In the genomic region with DNA sequence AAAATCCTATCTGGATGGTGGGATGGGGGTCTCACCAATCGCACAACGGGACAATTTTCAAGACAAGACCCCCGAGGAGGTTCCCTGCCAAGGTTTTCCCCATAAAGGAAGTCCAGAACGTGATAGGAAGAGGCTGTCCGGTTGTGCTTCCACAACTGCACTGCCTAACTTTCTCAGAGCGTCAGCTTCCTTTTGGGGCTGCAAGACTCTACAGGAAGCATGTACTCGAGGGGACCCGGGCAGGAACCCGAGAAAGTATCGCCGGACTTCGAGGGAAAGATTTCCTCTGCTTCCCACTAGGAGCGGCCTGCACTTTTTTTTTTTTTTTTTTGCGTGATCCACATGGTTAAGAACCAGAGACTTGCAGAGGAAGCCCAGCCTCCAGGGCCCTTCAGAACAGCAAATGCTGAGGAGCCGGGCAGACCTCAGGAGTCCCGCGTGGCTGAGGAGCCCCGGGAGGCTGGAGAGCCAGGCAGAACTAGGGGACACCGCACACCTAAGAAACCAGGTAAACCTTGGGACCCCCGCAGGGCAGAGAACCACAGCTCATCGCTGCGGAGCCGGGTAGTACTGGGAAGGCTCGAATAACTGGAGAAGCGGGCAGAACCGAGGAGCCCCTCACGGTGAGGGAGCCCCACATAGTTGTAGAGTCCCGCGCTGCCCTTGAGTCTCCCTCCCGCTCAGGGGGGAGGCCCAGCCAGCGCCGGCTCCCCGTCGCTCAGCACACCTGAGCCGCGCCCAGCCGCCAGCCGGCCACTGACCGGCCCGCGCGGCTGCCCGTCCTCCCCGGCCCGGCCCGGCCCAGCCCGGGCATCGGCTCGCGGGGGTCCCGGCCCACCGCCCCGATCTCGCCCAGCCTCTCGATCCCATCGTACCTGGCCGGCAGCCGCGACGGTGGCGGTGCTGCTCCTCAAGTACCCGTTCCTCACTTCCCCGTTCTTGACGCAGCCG, we compare ENCODE assay signal across 8 mouse cellular contexts. TPM values are rescaled to one million over a fixed set of nuclear protein-coding genes. Genes with fewer than 3 reads are reported as not detected.
DNase-seq lines count a peak whose midpoint lies in the region; ATAC-seq and TF ChIP-seq lines count a peak whose summit lies in the region.

No protein-coding gene starts in this region.

- DNase-seq in ZHBTc4 (ENCODE audit: low read depth, low spot score), result peak; percentile 36
- DNase-seq in kidney, postnatal 25 days, result peak; percentile 28 to 57
- DNase-seq in lung, postnatal 10 days, result peak; percentile 40

- peak; percentile 18 for ATAC-seq in embryonic facial prominence, embryonic 13.5 days (ENCODE audit: insufficient number of reproducible peaks, insufficient read depth, low FRiP score, low TSS enrichment, low read depth)
- peak; percentile 64 for ATAC-seq in heart, embryonic 14.5 days (ENCODE audit: insufficient number of reproducible peaks, insufficient read depth, low FRiP score, low read depth)
- ATAC-seq in erythroid progenitor cell, adult 5-6 weeks (replicated peaks; ENCODE audit: low FRiP score, poor library complexity, severe bottlenecking), result no peak

- no peaks in the 10 kb centered on the region for H3K27me3 ChIP-seq in C2C12 (ENCODE audit: control insufficient read depth, insufficient read depth, insufficient read length)
- no peaks in the 10 kb centered on the region for H3K27me3 ChIP-seq in embryonic facial prominence, embryonic 13.5 days
- H3K27me3 ChIP-seq in heart, embryonic 14.5 days (ENCODE audit: control insufficient read depth, insufficient read depth, low read length), result no peaks in the 10 kb centered on the region
- H3K27me3 ChIP-seq in small intestine, adult 2 months (ENCODE audit: control insufficient read depth, insufficient read depth, low read length), result no peaks in the 10 kb centered on the region

- H3K4me3 ChIP-seq in C2C12 (ENCODE audit: insufficient read depth, poor library complexity, severe bottlenecking), result peak overlapping the region; percentile 91
- H3K4me3 ChIP-seq in embryonic facial prominence, embryonic 13.5 days, result peak overlapping the region; percentile 73
- peak overlapping the region; percentile 90 to 94 for H3K4me3 ChIP-seq in heart, embryonic 14.5 days (ENCODE audit: control insufficient read depth in 1 of 2, insufficient read depth in 1 of 2, low read depth in 1 of 2, low read length in 2 of 2)
- H3K4me3 ChIP-seq in small intestine, adult 2 months (ENCODE audit: low read depth, low read length), result peak overlapping the region; percentile 95

- peaks cover 44% of the 10 kb centered on the region for H3K79me3 ChIP-seq in C2C12 (ENCODE audit: low read depth)

- no peak for TF ChIP-seq CTCF in C2C12 (IDR thresholded peaks at IDR 0.05; ENCODE audit: control insufficient read depth, insufficient read depth, insufficient read length)
- no peak for TF ChIP-seq CTCF in small intestine, adult 2 months (IDR thresholded peaks at IDR 0.05; ENCODE audit: extremely low read depth, insufficient read length, insufficient replicate concordance, low read depth, low read length)

- under 1% methylated on average over 64 of the region's 65 CpGs for WGBS in embryonic facial prominence, embryonic 13.5 days
- under 1% methylated on average over 38 of the region's 65 CpGs for WGBS in heart, embryonic 14.5 days
- under 1% methylated on average over 65 of the region's 65 CpGs for WGBS in small intestine, adult 2 months

- H3ac ChIP-seq in C2C12 (ENCODE audit: control insufficient read depth, insufficient read length, low read depth), result peak overlapping the region; percentile 90

- H3K4me1 ChIP-seq in embryonic facial prominence, embryonic 13.5 days, result peaks cover 20% of the 10 kb centered on the region
- peaks cover 3 to 13% of the 10 kb centered on the region in 2 experiments; a peak in 3 of 4 replicates for H3K4me1 ChIP-seq in heart, embryonic 14.5 days (ENCODE audit: control insufficient read depth in 2 of 2, insufficient read depth in 2 of 2, low read length in 2 of 2)
- peaks cover 4% of the 10 kb centered on the region; the same call in 1 of the 2 replicates for H3K4me1 ChIP-seq in small intestine, adult 2 months (ENCODE audit: control insufficient read depth, insufficient read depth, insufficient read length, low read length)

- H3K4me2 ChIP-seq in embryonic facial prominence, embryonic 13.5 days, result peak overlapping the region; percentile 93
- peak overlapping the region; percentile 81 for H3K4me2 ChIP-seq in heart, embryonic 14.5 days (ENCODE audit: low read length)

- H3K79me2 ChIP-seq in C2C12 (ENCODE audit: control insufficient read depth, insufficient read depth), result peaks cover 53% of the 10 kb centered on the region

- peak overlapping the region; percentile 75 for H3K27ac ChIP-seq in embryonic facial prominence, embryonic 13.5 days
- H3K27ac ChIP-seq in heart, embryonic 14.5 days (replicated peaks in 1 of 2; ENCODE audit: control insufficient read depth in 1 of 2, insufficient read depth in 1 of 2, low read depth in 2 of 2, low read length in 2 of 2), result peak overlapping the region; percentile 73 to 85
- peak overlapping the region; percentile 88 for H3K27ac ChIP-seq in small intestine, adult 2 months (ENCODE audit: insufficient read depth, low read depth, low read length)

- TF ChIP-seq POLR2A in small intestine, adult 2 months (IDR thresholded peaks at IDR 0.05; ENCODE audit: low read depth, low read length), result no peak

- peak overlapping the region; percentile 87 for H3K9ac ChIP-seq in embryonic facial prominence, embryonic 13.5 days
- H3K9ac ChIP-seq in heart, embryonic 14.5 days (ENCODE audit: low read length), result peak overlapping the region; percentile 91

- no peaks in the 10 kb centered on the region for H3K36me3 ChIP-seq in C2C12 (ENCODE audit: control insufficient read depth, insufficient read depth)
- no peaks in the 10 kb centered on the region for H3K36me3 ChIP-seq in embryonic facial prominence, embryonic 13.5 days
- H3K36me3 ChIP-seq in heart, embryonic 14.5 days (ENCODE audit: control insufficient read depth, insufficient read depth, low read length), result no peaks in the 10 kb centered on the region
- H3K36me3 ChIP-seq in small intestine, adult 2 months (ENCODE audit: control insufficient read depth, insufficient read depth, low read length), result peaks cover 3% of the 10 kb centered on the region; the same call in 1 of the 2 replicates

- H3K9me3 ChIP-seq in embryonic facial prominence, embryonic 13.5 days, result no peaks in the 10 kb centered on the region
- H3K9me3 ChIP-seq in heart, embryonic 14.5 days (ENCODE audit: control insufficient read depth, low read length), result no peaks in the 10 kb centered on the region

TF ChIP-seq in C2C12, 6 proteins besides CTCF, POLR2A, EP300 and RAD21:
- TF ChIP-seq MAX (IDR thresholded peaks at IDR 0.05) (no peak), MYOG (IDR thresholded peaks at IDR 0.05; ENCODE audit: control insufficient read depth, extremely low read depth, insufficient read length) (no peak), MYOD1 (IDR thresholded peaks at IDR 0.05; ENCODE audit: control insufficient read depth, insufficient read length, low read depth) (no peak), USF1 (IDR thresholded peaks at IDR 0.05; ENCODE audit: low read depth) (no peak), CEBPB (IDR thresholded peaks at IDR 0.05; ENCODE audit: low read depth) (no peak), FOSL1 (IDR thresholded peaks at IDR 0.05; ENCODE audit: insufficient read depth, low read length, poor library complexity, severe bottlenecking) (no peak)

RNA-seq across cellular contexts. Expression of a gene that starts 0.7 kb away (rescaled TPM):
- polyA plus RNA-seq in C2C12 (2012; fragmentation: generic; extraction: Trizol), result 44.7 TPM
- polyA plus RNA-seq in embryonic facial prominence, embryonic 13.5 days (2015; fragmentation: Nextera tagmentation; extraction: Ambion mirVana), result 70.5 and 76.3 TPM in 2 replicates
- 69.1 and 79.3 TPM in 2 replicates for polyA plus RNA-seq in heart, embryonic 14.5 days (2014; fragmentation: Nextera tagmentation; extraction: Ambion mirVana)
- 10.7 and 13.5 TPM in 2 replicates for polyA plus RNA-seq in small intestine, adult 2 months (2012; rRNA removed)
- total RNA-seq in erythroid progenitor cell, adult 5-6 weeks (2015; ENCODE audit: low replicate concordance), result 33.9 and 45.7 TPM in 2 replicates
- 20.4 and 40.2 TPM in 2 replicates for total RNA-seq in erythroid progenitor cell, adult 5-6 weeks (2017; ENCODE audit: low replicate concordance)

RNA-seq across cellular contexts. Expression of a gene that starts 56.2 kb away (rescaled TPM):
- 84.9 TPM for polyA plus RNA-seq in C2C12 (2012; fragmentation: generic; extraction: Trizol)
- polyA plus RNA-seq in embryonic facial prominence, embryonic 13.5 days (2015; fragmentation: Nextera tagmentation; extraction: Ambion mirVana), result 336 and 343 TPM in 2 replicates
- 248 and 265 TPM in 2 replicates for polyA plus RNA-seq in heart, embryonic 14.5 days (2014; fragmentation: Nextera tagmentation; extraction: Ambion mirVana)
- 2.9 and 4.1 TPM in 2 replicates for polyA plus RNA-seq in small intestine, adult 2 months (2012; rRNA removed)
- 16.3 and 35.7 TPM in 2 replicates for total RNA-seq in erythroid progenitor cell, adult 5-6 weeks (2015; ENCODE audit: low replicate concordance)
- 3.3 and 34.5 TPM in 2 replicates for total RNA-seq in erythroid progenitor cell, adult 5-6 weeks (2017; ENCODE audit: low replicate concordance)

RNA-seq across cellular contexts. Expression of a gene that starts 56.4 kb away (rescaled TPM):
- 12.7 TPM for polyA plus RNA-seq in C2C12 (2012; fragmentation: generic; extraction: Trizol)
- polyA plus RNA-seq in embryonic facial prominence, embryonic 13.5 days (2015; fragmentation: Nextera tagmentation; extraction: Ambion mirVana), result 65.9 and 76.1 TPM in 2 replicates
- 29.5 and 36.1 TPM in 2 replicates for polyA plus RNA-seq in heart, embryonic 14.5 days (2014; fragmentation: Nextera tagmentation; extraction: Ambion mirVana)
- 5.7 and 6.0 TPM in 2 replicates for polyA plus RNA-seq in small intestine, adult 2 months (2012; rRNA removed)
- 7.2 and 20.5 TPM in 2 replicates for total RNA-seq in erythroid progenitor cell, adult 5-6 weeks (2015; ENCODE audit: low replicate concordance)
- total RNA-seq in erythroid progenitor cell, adult 5-6 weeks (2017; ENCODE audit: low replicate concordance), result 18.0 and 19.9 TPM in 2 replicates

Comparison
In these comparisons a context has a peak if more than half of its experiments do, and no peak if none do; other contexts are left out.
1. RNA of a gene that starts 56.2 kb away (polyA plus RNA-seq): 336 to 343 TPM in embryonic facial prominence, embryonic 13.5 days, 248 to 265 TPM in heart, embryonic 14.5 days and 84.9 TPM in C2C12 (single experiment); 2.9 to 4.1 TPM in small intestine, adult 2 months; every median in the first group is over 10 times any median in the second.
2. Peak in every context shown above with its lines, with median percentiles within 50 percentile points of each other: H3K4me3 ChIP-seq, DNase-seq and H3K27ac ChIP-seq.